Mouse (Mus musculus) neural tube, embryonic 10.5 days (tissue): Measurements from ENCODE around the gene Apeh.
A peak's percentile ranks its signal among the peaks of the same experiment; 100 is the strongest.
"Not testable (repeated sequence)": the region's sequence is repeated elsewhere in the genome, so short reads cannot be mapped to it uniquely, and the experiment has no call there.

Source experiments
- DNase-seq: peaks from one replicate; pipeline ENCODE4 v3.0.0-alpha.2; 2017; ENCODE audit warnings: low spot score; ENCODE audit errors: extremely low spot score

Apeh gene

GRCm38 (mm10) chr9:108094184-108094941 is at the start of gene Apeh:
Gene Apeh, minus strand, starts transcription at chr9:108094606.
- DNase-seq = peak; percentile 94

DNA sequence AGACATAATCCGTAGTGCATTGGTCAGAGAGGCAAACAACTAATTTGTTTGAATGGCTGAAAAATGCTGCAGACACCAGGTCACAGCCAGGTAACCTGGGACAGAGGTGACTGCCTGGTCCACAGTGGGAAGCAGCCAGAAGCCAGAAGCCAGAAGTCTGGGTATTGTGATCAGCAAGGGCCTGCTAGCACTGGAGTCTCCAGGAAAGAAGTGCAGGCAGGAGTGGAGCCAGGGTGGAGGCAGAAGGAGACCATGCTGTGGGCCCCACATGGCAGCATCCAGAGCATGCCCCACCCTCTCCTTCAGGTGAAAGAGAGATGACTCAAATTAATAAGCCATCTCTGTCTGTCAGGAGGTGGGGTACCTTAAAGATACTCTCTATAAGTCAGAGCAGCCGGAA is 49.1 kb upstream of the Apeh start:
- no peak for DNase-seq

DNA sequence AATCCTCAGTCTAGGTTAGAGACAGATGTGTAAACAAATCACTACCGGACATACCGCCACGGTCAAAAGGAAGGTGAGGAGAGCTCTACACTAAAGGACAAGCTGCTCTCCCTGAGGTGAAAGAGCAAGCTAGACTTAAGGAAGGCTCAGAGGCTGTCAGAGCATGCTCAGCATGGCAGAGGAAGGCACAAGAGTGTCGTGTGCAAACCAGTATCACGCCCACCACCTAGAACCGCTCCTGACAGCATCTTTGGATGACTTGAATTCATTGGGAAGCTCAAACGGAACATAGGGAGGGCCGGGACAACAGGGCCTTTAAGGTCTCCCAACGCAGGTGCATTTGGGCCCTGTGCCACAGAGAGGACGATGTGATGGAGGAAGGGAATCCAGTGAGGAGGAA is 47.0 kb upstream of the Apeh start:
- no peak for DNase-seq

DNA sequence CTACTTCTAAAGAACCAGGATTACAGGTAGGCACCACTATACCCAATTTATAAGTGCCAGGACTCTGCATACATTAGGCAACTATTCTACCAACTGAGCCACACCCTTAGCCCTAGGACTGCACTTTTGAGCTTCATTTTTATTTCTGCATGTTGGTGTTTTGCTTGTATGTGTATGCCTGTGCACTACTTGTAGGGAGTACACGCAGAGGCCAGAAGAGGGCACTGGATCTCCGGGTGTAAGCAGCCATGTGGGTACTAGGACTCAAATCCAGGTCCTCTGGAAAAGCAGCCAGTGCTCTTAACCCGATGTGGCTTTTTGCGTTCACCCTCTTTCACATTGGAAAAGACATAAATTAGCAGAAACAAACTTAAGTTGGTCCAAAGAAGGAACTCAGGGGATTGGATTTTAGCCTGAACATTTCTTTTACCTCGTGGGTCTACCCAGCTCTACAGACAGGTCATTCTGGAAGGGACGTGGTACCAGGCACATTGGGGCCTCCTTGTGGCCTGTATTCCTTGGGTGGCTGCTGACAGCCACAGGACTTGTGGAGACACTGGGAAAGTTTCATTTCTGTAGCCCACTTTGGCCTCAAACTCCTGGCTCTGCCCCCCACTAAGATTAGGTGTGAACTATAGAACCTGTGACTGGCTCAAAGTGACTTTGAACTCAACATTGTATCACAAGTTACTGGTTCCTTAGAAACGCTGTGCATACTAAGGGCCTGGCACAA is 45.7 kb upstream of the Apeh start:
- DNase-seq = no peak

DNA sequence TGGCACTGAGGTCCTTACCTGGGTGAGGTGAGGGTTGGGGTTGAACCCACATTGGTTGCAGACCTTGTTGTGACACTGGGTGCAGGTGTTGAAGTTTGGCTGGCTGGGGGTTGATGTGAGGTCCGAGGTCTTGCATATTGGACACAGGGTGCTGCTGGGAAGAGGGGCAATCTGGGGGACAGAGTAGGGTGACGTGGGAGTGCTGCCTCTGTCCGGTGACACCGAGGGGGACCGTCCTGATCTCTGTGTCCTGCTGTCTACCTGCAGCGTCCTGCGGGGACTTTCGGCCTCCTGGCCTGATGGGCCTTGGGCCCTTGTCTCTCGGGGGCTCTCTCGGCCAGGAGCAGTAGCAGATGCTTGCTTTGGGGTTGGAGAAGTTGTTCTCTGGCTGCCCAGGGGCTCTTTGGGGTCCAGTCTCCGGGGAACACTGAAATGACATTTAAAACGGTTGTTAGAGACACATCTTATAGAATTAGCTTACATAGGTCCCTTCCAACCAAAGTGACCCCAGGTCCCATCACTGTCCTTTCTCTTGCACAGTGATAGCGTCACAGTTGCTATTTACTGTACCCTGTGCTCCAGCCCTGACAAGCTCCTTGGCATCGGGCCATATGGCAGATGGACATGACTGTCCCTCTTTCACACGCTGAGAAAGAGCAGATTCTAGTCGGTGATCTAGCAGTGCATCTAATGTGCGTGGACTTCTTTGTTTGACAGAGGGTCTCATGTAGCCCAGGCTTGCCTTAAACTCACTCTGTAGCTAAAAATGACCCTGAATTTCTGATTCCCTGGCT is 45.0 kb upstream of the Apeh start:
- DNase-seq = no peak

DNA sequence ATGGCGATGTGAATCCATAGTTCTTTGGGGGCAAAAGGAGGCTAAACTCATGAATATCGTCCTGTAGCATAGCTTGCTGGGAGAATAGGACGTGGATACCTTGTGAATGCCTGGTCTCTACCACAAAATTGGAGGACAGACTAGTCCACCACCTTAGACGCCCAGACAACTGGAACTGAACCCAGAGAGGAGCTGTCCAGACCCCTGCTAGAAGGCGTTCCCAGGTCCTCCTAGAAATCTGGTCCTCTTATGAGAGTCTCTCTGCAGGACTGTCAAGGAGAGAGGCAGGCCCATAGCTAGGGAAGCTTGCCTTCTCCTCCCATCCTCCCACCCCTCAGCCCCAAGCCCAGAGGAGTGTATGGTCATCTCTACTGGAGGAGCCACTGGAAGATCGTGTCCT is 43.7 kb upstream of the Apeh start:
- no peak for DNase-seq

GRCm38 (mm10) chr9:108137523-108137922 is 43.1 kb upstream of the Apeh start:
- no peak for DNase-seq

DNA sequence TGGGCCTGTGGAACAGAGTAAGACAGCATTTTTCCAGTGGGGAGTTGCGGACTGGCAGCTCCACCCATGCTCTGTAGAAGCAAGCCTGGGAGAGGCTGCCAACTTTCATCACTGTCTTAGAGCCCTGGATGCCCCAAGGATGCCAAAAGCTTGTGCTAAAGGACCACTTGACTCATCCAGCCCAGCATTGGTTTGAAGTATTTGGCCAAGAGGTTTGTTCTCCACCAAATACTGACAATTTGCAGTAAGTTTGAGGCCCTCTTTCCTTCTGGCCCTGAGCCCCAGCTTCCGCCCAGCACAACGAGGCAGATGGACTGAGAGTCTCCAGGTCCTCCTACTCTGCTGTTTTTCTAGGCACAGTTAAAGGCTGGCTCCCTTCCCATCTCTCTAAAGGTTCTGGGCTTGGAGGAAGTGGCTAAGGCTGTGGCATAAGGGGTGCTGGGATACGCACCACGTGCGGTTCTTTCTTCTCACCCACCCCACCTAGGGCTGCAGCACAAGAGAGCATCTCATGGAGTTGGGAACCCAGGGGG is 42.6 kb upstream of the Apeh start:
- no peak for DNase-seq

GRCm38 (mm10) chr9:108136225-108136624 is 41.8 kb upstream of the Apeh start:
- DNase-seq = peak; percentile 35

- not testable (repeated sequence) for DNase-seq
Measured at GRCm38 (mm10) chr9:108135679-108136078, 41.3 kb upstream of the Apeh start.

GRCm38 (mm10) chr9:108133478-108133877 is 39.1 kb upstream of the Apeh start:
- no peak for DNase-seq

- DNase-seq = no peak
Measured at GRCm38 (mm10) chr9:108132373-108132772, 38.0 kb upstream of the Apeh start.

- no peak for DNase-seq
Measured at GRCm38 (mm10) chr9:108131502-108131901, 37.1 kb upstream of the Apeh start.

DNA sequence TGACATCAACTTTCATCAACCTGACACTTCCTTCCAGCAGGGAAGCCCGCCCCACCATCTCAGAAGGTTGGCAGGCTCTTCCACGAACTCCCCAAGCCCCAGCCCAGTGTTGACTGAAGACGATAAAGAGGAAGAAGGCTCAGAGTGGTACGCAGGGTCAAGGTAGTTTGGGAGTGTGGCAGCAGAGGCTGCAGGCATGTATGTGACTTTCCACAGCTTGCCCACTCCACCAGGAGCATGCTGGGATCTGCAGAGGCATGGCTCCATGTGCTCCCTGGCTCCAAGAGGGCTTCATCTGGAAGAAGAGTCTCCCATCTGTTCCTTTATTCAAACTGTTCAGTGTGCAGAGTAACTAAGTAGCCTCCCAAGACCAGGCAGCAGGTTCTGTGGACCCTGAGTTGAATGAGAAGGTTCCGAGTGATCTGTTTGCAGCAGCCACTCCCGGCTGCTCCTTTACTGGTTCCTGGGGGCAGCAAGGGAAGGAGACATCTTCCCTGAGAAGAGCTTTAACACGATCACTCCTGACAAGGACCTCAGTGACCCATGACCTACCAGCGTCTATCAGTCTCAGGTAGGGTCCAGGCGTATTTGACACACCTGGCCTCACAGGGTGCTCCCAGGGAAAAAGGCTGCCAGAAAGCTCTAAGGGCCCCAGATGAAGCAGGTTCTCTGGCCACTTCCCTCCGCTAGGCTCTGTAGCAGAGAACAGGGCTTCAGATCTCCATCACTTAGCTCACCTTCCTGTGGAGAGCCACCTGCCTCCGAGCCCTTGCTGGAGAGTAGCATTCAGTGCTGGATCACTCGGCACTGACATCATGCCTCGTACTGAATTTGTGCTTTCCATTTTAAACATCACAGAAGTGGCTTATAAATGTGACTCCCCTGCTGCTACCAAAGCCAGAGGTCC is 34.9 kb upstream of the Apeh start:
- no peak for DNase-seq

- DNase-seq = no peak
Measured at GRCm38 (mm10) chr9:108128248-108128647, 33.8 kb upstream of the Apeh start.

- no peak for DNase-seq
Measured at GRCm38 (mm10) chr9:108126436-108127180, 32.2 kb upstream of the Apeh start.

DNA sequence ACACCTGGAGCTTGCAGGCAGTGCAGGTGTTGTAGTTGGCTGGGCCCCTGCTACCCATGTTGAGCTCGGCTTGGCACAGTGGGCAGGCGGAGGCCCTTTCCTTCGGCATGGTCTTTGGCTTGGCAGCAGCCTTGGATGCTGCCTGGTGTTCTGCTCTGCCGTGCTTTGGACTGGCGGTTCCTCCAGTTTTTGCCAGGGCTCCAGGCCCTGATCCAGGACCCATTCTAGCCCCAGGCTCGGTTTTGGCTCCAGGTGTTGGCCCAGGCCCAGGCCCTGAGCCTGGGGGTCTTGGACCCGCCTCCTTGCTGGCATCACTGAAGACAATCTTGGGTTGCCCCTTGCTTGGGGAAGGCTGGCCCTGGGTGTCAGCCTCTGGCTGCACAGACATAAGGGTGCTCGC is 31.3 kb upstream of the Apeh start:
- DNase-seq = no peak

GRCm38 (mm10) chr9:108123916-108124315 is 29.5 kb upstream of the Apeh start:
- DNase-seq = no peak

DNA sequence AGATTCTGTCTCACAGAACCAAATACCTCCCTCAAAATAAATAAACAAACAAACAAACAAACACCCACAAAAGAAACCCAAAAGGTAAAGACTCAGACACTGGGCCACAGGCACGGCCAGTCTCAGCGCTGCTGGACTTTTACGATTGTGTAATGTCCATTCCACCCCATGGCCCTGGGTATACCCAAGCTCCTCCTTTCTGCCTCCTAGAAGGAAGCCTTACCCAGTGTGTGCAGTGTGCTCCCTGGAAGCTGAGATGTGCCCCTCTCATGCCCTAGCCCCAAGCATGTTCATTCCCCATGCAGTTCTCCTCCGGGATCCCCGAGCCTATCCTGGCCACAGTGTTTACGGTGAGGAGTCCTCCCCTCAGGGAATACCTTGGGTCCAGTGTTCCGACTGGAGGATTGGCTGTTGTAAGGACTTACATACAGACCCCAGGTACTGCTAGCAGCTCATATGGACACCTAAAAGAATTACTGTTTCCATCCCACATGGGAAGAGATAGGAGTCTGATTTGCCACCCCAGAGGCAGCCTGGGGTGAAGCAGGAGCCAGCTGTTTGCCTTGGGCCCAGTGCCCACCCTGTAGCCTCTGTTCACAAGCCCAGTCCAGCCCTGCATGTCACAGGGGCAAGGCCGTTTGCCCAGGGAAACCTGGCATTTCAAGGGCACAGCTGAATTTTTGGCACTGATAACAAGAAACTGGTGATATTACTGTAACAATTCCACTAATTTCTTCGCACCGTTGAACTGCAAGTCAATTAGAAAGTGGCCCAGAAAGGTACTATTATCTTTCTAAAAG is 27.0 kb upstream of the Apeh start:
- DNase-seq = no peak
